Mouse (Mus musculus) liver, adult (tissue): Measurements from ENCODE around the gene Obp1a.

ENCODE experiments used
- GATA4 ChIP-seq: IDR thresholded peaks from 2 replicates; pipeline ENCODE4 v1.6.1; 2014; ENCODE audit warnings: mild to moderate bottlenecking, low read length; ENCODE audit not compliant: insufficient replicate concordance

The Obp1a gene

GRCm38 (mm10) chrX:78091274-78091673 lies at the start of gene Obp1a:
Obp1a (minus strand) TSS chrX:78091374.
- TF ChIP-seq GATA4 = no peak

- no peak for TF ChIP-seq GATA4
These were observed 34.0 kb upstream of the Obp1a start, which contains the start of gene Gm5938 for GRCm38 (mm10) chrX:78125167-78125566. Gm5938 (plus strand) TSS chrX:78125467.
